Mouse (Mus musculus) liver, embryonic 11.5 days (tissue): ENCODE results near the gene Csad. TPM values are rescaled to one million over a fixed set of nuclear protein-coding genes. Genes with fewer than 3 reads are reported as not detected.

ENCODE experiments used
- ATAC-seq: fragments of 200-750 bp; cut with Nextera tagmentation; replicated peaks from 2 replicates; pipeline ENCODE4 v1.8.0; 2017; ENCODE audit warnings: moderate number of reproducible peaks, mild to moderate bottlenecking, moderate TSS enrichment, moderate library complexity; ENCODE audit not compliant: low FRiP score
- DNase-seq: peaks from one replicate; pipeline ENCODE4 v3.0.0-alpha.2; 2017; ENCODE audit warnings: low spot score
- H3K27ac ChIP-seq: fragments of 300-500 bp; sonication (generic); 2 replicates; pipeline ENCODE4 v1.5.1; 2014; ENCODE audit warnings: mild to moderate bottlenecking, low read depth, low read length, control low read depth
- H3K27me3 ChIP-seq: fragments of 300-500 bp; sonication (generic); replicated peaks from 2 replicates; pipeline ENCODE4 v1.6.1; 2014; ENCODE audit warnings: low read length, mixed read lengths; ENCODE audit not compliant: control insufficient read depth, insufficient read depth
- H3K36me3 ChIP-seq: fragments of 300-500 bp; sonication (generic); 2 replicates; pipeline ENCODE4 v1.6.1; 2014; ENCODE audit warnings: mild to moderate bottlenecking, low read length, moderate library complexity, mixed read lengths; ENCODE audit not compliant: control insufficient read depth, insufficient read depth
- H3K4me1 ChIP-seq: fragments of 300-500 bp; sonication (generic); replicated peaks from 2 replicates; pipeline ENCODE4 v1.6.1; 2014; ENCODE audit warnings: low read length, mixed read lengths; ENCODE audit not compliant: control insufficient read depth, insufficient read depth
- H3K4me2 ChIP-seq: fragments of 300-500 bp; sonication (generic); 2 replicates; pipeline ENCODE4 v1.6.1; 2014; ENCODE audit warnings: mild to moderate bottlenecking, control low read depth, moderate library complexity
- H3K4me3 ChIP-seq: fragments of 300-500 bp; sonication (generic); 2 replicates; pipeline ENCODE4 v1.5.1; 2014; ENCODE audit warnings: low read depth, low read length, control low read depth
- H3K9ac ChIP-seq: fragments of 300-500 bp; sonication (generic); 2 replicates; pipeline ENCODE4 v1.6.1; 2014; ENCODE audit warnings: low read depth, low read length, control low read depth
- H3K9me3 ChIP-seq: fragments of 300-500 bp; sonication (generic); 2 replicates; pipeline ENCODE4 v1.6.1; 2016; ENCODE audit warnings: low read length, inconsistent platforms, mixed read lengths; ENCODE audit not compliant: control insufficient read depth
- WGBS: fragments of 180-500 bp; shearing (Covaris S2); extraction: QIAGEN DNeasy Blood & Tissue Kit; methylation state at CpG from one replicate; pipeline ENCODE4 v1.1.7; 2014; 5-methylcytosine and 5-hydroxymethylcytosine counted together
- polyA plus RNA-seq: library from polyadenylated mRNA; unstranded; fragments of >200 nt; fragmentation: Nextera tagmentation; extraction: Ambion mirVana; gene quantifications from 2 replicates; pipeline ENCODE4 v1.2.1, GENCODE M21; 2014

Csad gene
- polyA plus RNA-seq, 1 experiment from 2014 or later: 33.3 TPM

GRCm38 (mm10) chr15:102183076-102183475 lies 21.4 kb downstream of the Csad start:
- no peak for DNase-seq
- WGBS: 77% methylated on average over 3 of the region's 3 CpGs

GRCm38 (mm10) chr15:102179924-102180323 lies 24.6 kb downstream of the Csad start:
- no peaks in the 10 kb centered on the region for H3K27me3 ChIP-seq
- H3K9me3 ChIP-seq: no peaks in the 10 kb centered on the region
- H3K4me3 ChIP-seq: no peak overlapping the region
- H3K9ac ChIP-seq: no peak overlapping the region
- no peaks in the 10 kb centered on the region; the same call in 1 of the 2 replicates for H3K4me1 ChIP-seq
- H3K36me3 ChIP-seq: no peaks in the 10 kb centered on the region
- H3K4me2 ChIP-seq: no peak overlapping the region
- WGBS: 81% methylated on average over 14 of the region's 14 CpGs
- no peak overlapping the region for H3K27ac ChIP-seq
- DNase-seq (no peak), ATAC-seq (no peak)

More at GRCm38 (mm10) chr15:102183076-102183475, 21.4 kb downstream of the Csad start:
- Histone ChIP-seq H3K36me3 (no peaks in the 10 kb centered on the region), H3K4me1 (peaks cover 3% of the 10 kb centered on the region), H3K4me3 (no peak overlapping the region), H3K4me2 (no peak overlapping the region), H3K27ac (no peak overlapping the region), H3K27me3 (no peaks in the 10 kb centered on the region), H3K9me3 (no peaks in the 10 kb centered on the region), H3K9ac (no peak overlapping the region)
- no peak for ATAC-seq

- Histone ChIP-seq H3K9ac (no peak overlapping the region), H3K27ac (no peak overlapping the region), H3K9me3 (no peaks in the 10 kb centered on the region), H3K4me2 (no peak overlapping the region), H3K4me1 (no peaks in the 10 kb centered on the region; the same call in 1 of the 2 replicates), H3K4me3 (no peak overlapping the region), H3K36me3 (no peaks in the 10 kb centered on the region), H3K27me3 (no peaks in the 10 kb centered on the region)
- ATAC-seq (no peak), DNase-seq (no peak)
- WGBS: 79% methylated on average over 9 of the region's 9 CpGs
These were observed 25.4 kb downstream of the Csad start for GRCm38 (mm10) chr15:102179106-102179505.

DNA sequence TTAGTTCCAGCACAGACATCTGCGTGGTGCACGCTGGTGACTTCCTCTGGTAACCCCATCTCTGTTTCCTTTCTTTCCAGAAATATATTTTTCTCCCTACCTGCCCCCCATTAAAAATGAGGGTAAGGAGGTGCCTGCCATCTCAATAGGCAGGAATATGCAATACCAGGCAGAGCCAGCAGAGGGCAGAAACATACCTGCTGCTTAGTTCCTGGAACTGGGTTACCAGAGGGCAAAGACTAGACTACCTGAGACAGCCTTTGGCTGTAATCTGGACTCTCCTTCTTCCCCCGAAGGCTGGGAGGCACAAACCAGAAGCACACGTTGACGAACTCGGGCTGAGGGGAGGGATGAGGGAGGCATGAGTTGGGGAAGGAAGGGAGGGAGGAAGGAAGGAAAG lies 26.2 kb downstream of the Csad start:
- WGBS: 9% methylated on average over 6 of the region's 6 CpGs
- Histone ChIP-seq H3K4me3 (no peak overlapping the region), H3K4me1 (no peaks in the 10 kb centered on the region; the same call in 1 of the 2 replicates), H3K27me3 (no peaks in the 10 kb centered on the region), H3K9ac (no peak overlapping the region), H3K36me3 (no peaks in the 10 kb centered on the region), H3K4me2 (no peak overlapping the region), H3K27ac (no peak overlapping the region), H3K9me3 (no peaks in the 10 kb centered on the region)
- DNase-seq: peak; percentile 76
- ATAC-seq: peak; percentile 52; the same call in 1 of the 2 replicates

DNA sequence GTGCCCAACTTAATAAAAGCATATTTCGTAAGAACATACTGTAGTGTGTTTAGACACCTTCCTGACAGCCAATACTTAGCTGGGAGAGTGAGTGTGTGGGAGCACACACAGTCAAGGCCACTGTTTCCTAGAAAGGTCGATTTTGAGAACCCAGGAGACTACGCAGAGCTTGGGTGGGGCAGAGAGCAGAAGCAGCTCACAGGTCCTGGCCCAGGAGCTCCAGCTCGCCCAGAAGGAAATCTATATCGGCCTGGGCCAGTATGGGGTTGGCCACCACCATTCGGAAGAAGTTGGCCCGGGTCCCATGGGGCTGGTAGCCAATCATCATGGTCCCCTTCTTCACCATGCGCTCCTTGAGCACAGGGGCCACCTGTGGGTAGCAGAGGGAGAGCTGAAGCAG lies 27.1 kb downstream of the Csad start:
- Histone ChIP-seq H3K27me3 (no peaks in the 10 kb centered on the region), H3K27ac (no peak overlapping the region), H3K36me3 (no peaks in the 10 kb centered on the region), H3K4me1 (no peaks in the 10 kb centered on the region; the same call in 1 of the 2 replicates), H3K4me2 (no peak overlapping the region), H3K9ac (no peak overlapping the region), H3K4me3 (no peak overlapping the region), H3K9me3 (no peaks in the 10 kb centered on the region)
- no peak for ATAC-seq
- 85% methylated on average over 8 of the region's 8 CpGs for WGBS
- DNase-seq: no peak

- no peak overlapping the region for H3K4me2 ChIP-seq
- no peak overlapping the region for H3K9ac ChIP-seq
- 67% methylated on average over 7 of the region's 7 CpGs for WGBS
- H3K27ac ChIP-seq: no peak overlapping the region
- H3K4me1 ChIP-seq: no peaks in the 10 kb centered on the region; the same call in 1 of the 2 replicates
- no peak for DNase-seq
- no peak overlapping the region for H3K4me3 ChIP-seq
- no peaks in the 10 kb centered on the region for H3K36me3 ChIP-seq
- H3K27me3 ChIP-seq: no peaks in the 10 kb centered on the region
- H3K9me3 ChIP-seq: no peaks in the 10 kb centered on the region
- 0 out of 2 replicates have a peak, but pooled peaks have one; percentile 47 for ATAC-seq
These were observed 27.8 kb downstream of the Csad start for GRCm38 (mm10) chr15:102176571-102177316.

DNA sequence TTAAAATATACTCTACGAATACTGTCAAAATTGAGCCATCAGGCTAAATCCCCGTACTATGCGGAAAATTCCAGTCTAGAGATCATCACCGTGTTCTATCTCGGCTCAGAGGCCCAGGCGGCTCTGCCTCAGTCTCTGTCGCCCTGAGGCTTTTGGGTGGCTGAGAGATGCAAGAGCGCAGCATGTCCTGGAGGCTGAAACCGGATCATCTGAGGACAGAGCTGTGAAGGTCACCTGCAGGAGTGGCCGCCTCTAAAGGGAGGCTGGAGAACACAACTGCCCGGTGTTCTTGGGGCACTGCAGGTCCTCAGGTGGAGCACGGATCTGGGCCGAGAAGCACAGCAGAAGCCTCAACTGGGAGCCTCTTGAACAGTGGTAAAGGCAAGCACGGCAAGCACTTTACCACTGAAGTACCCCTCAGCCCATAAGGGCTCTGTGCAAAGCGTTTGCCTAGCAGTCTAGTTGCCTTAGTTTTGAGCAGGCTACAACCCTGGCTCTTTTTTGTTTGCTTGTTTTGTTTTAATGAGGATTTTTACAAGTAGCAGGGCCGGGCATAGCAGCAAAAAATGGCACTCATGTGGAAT lies 28.7 kb downstream of the Csad start:
- DNase-seq (no peak), ATAC-seq (no peak)
- H3K27ac ChIP-seq: no peak overlapping the region
- H3K4me3 ChIP-seq: no peak overlapping the region
- H3K36me3 ChIP-seq: no peaks in the 10 kb centered on the region
- H3K4me1 ChIP-seq: no peaks in the 10 kb centered on the region; the same call in 1 of the 2 replicates
- no peak overlapping the region for H3K9ac ChIP-seq
- no peak overlapping the region for H3K4me2 ChIP-seq
- 82% methylated on average over 16 of the region's 16 CpGs for WGBS
- no peaks in the 10 kb centered on the region for H3K27me3 ChIP-seq
- H3K9me3 ChIP-seq: no peaks in the 10 kb centered on the region

DNA sequence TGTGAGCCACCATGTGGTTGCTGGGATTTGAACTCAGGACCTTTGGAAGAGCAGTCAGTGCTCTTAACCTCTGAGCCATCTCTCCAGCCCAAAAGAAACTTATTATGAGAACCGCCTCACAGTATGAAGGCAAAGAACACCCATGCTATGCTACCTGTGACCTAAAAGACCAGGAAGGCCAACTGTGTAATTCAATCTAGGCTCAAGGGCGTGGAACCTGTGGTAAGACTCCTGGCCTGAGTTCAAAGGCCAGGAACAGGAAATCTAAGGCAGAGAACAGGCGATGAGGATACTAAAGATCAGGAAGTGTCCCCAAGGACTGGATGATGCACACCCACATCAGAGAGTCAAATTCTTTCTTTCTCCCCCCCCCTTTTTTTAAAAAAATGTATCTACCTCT lies 30.9 kb downstream of the Csad start:
- no peak overlapping the region for H3K4me3 ChIP-seq
- no peak overlapping the region for H3K9ac ChIP-seq
- 76% methylated on average over 3 of the region's 3 CpGs for WGBS

DNA sequence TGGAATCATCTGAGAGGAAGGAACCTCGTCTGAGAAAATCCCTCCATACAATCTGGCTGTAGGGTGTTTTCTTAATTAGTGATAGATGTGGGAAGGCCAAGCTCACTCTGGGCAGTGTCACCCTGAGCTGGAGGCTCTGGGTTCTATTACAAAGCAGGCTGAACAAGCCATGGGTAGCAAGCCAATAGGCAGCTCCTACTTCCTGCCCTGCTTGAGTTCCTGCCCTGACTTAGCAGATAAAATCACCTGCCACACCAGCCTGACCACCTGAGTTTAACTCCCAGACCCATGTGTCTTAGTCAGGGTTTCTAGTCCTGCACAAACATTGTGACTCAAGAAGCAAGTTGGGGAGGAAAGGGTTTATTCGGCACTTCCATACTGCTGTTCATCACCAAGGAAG lies 35.5 kb downstream of the Csad start:
- 61% methylated on average over 2 of the region's 2 CpGs for WGBS
- Histone ChIP-seq H3K4me3 (no peak overlapping the region), H3K36me3 (no peaks in the 10 kb centered on the region), H3K4me1 (no peaks in the 10 kb centered on the region), H3K9me3 (no peaks in the 10 kb centered on the region), H3K27ac (no peak overlapping the region), H3K27me3 (no peaks in the 10 kb centered on the region), H3K4me2 (no peak overlapping the region), H3K9ac (no peak overlapping the region)
- DNase-seq (no peak), ATAC-seq (no peak)

More for the DNA sequence above, 30.9 kb downstream of the Csad start:
- Histone ChIP-seq H3K4me2 (no peak overlapping the region), H3K36me3 (no peaks in the 10 kb centered on the region), H3K4me1 (no peaks in the 10 kb centered on the region; the same call in 1 of the 2 replicates), H3K27me3 (no peaks in the 10 kb centered on the region), H3K9me3 (no peaks in the 10 kb centered on the region), H3K27ac (no peak overlapping the region)
- no peak for DNase-seq
- no peak for ATAC-seq
